Mouse (Mus musculus): ENCODE results near the gene Acap1. TPM values are rescaled to one million over a fixed set of nuclear protein-coding genes. Genes with fewer than 3 reads are reported as not detected.

Acap1 gene
- polyA plus RNA-seq (2014; fragmentation: Nextera tagmentation; extraction: Ambion mirVana) = 8.6 and 8.7 TPM in 2 replicates

GRCm38 (mm10) chr11:69895291-69895690 lies at the start of gene Acap1:
Acap1 (minus strand) TSS chr11:69895539.
- Histone ChIP-seq H3K27me3 (replicated peaks; ENCODE audit: control insufficient read depth, insufficient read depth, low read length) (no peaks in the 10 kb centered on the region), H3K4me2 (peak within 1 kb of the TSS; percentile 45), H3K9ac (ENCODE audit: low read depth, low read length) (no peak within 1 kb of the TSS), H3K27ac (ENCODE audit: low read depth, low read length) (0 out of 2 replicates have a peak within 1 kb of the TSS, but pooled peaks have one; percentile 13), H3K4me1 (replicated peaks; ENCODE audit: control insufficient read depth, insufficient read depth, low read length) (peaks cover 25% of the 10 kb centered on the region), H3K36me3 (ENCODE audit: control insufficient read depth, insufficient read depth, low read length) (no peaks in the 10 kb centered on the region), H3K4me3 (ENCODE audit: low read depth, low read length) (peak within 1 kb of the TSS; percentile 27), H3K9me3 (ENCODE audit: control insufficient read depth, low read length) (no peaks in the 10 kb centered on the region)
- ATAC-seq (replicated peaks; ENCODE audit: low FRiP score) (peak; percentile 75), DNase-seq (ENCODE audit: low spot score) (no peak)
- 46% methylated on average over 4 of the region's 4 CpGs for WGBS

- no peak overlapping the region for H3K9ac ChIP-seq (ENCODE audit: low read depth, low read length)
- ATAC-seq (replicated peaks; ENCODE audit: low FRiP score) = no peak
- H3K4me3 ChIP-seq (ENCODE audit: low read depth, low read length) = no peak overlapping the region
- H3K27ac ChIP-seq (ENCODE audit: low read depth, low read length) = no peak overlapping the region
- DNase-seq (ENCODE audit: low spot score) = no peak
- 78% methylated on average over 4 of the region's 4 CpGs for WGBS
- no peak overlapping the region for H3K4me2 ChIP-seq
- peaks cover 63% of the 10 kb centered on the region for H3K27me3 ChIP-seq (replicated peaks; ENCODE audit: control insufficient read depth, insufficient read depth, low read length)
- H3K36me3 ChIP-seq (ENCODE audit: control insufficient read depth, insufficient read depth, low read length) = 0 out of 2 replicates have a peak, but pooled peaks cover 2% of the 10 kb centered on the region
- H3K4me1 ChIP-seq (replicated peaks; ENCODE audit: control insufficient read depth, insufficient read depth, low read length) = peaks cover 8% of the 10 kb centered on the region
- no peaks in the 10 kb centered on the region for H3K9me3 ChIP-seq (ENCODE audit: control insufficient read depth, low read length)
These were observed 45.6 kb upstream of the Acap1 start for GRCm38 (mm10) chr11:69940962-69941361.

- Histone ChIP-seq H3K27me3 (replicated peaks; ENCODE audit: control insufficient read depth, insufficient read depth, low read length) (peaks cover 71% of the 10 kb centered on the region), H3K36me3 (ENCODE audit: control insufficient read depth, insufficient read depth, low read length) (0 out of 2 replicates have a peak, but pooled peaks cover 2% of the 10 kb centered on the region), H3K9ac (ENCODE audit: low read depth, low read length) (no peak overlapping the region), H3K4me1 (replicated peaks; ENCODE audit: control insufficient read depth, insufficient read depth, low read length) (peaks cover 14% of the 10 kb centered on the region), H3K4me2 (no peak overlapping the region), H3K27ac (ENCODE audit: low read depth, low read length) (no peak overlapping the region), H3K9me3 (ENCODE audit: control insufficient read depth, low read length) (no peaks in the 10 kb centered on the region), H3K4me3 (ENCODE audit: low read depth, low read length) (no peak overlapping the region)
- no peak for ATAC-seq (replicated peaks; ENCODE audit: low FRiP score)
- no peak for DNase-seq (ENCODE audit: low spot score)
- 92% methylated on average over 17 of the region's 17 CpGs for WGBS
These were observed 44.4 kb upstream of the Acap1 start for GRCm38 (mm10) chr11:69939731-69940130.

DNA sequence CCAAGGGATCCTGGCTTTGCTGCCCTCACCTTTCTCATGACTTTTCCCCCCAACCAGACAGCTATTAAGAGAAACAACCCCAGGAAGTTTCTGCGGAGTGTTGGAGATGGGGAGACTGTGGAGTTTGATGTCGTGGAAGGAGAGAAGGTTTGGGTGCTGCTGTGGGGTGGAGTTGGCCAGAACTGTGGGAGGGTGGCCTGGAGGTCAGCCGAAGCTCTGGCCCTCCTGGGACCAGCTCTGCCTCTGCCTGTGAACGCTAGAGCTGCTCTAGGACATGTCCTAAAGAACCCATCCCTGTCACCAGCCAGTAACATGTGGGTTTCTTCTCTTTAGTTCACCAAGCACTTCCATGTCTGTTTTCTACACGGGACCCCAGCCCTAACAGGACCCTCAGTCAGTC lies 43.8 kb upstream of the Acap1 start:
- H3K27ac ChIP-seq (ENCODE audit: low read depth, low read length) = no peak overlapping the region
- peaks cover 17% of the 10 kb centered on the region for H3K4me1 ChIP-seq (replicated peaks; ENCODE audit: control insufficient read depth, insufficient read depth, low read length)
- ATAC-seq (replicated peaks; ENCODE audit: low FRiP score) (no peak), DNase-seq (ENCODE audit: low spot score) (no peak)
- no peak overlapping the region for H3K4me3 ChIP-seq (ENCODE audit: low read depth, low read length)
- H3K9ac ChIP-seq (ENCODE audit: low read depth, low read length) = no peak overlapping the region
- H3K4me2 ChIP-seq = no peak overlapping the region
- peaks cover 71% of the 10 kb centered on the region for H3K27me3 ChIP-seq (replicated peaks; ENCODE audit: control insufficient read depth, insufficient read depth, low read length)
- 58% methylated on average over 5 of the region's 5 CpGs for WGBS
- H3K9me3 ChIP-seq (ENCODE audit: control insufficient read depth, low read length) = no peaks in the 10 kb centered on the region
- no peaks in the 10 kb centered on the region for H3K36me3 ChIP-seq (ENCODE audit: control insufficient read depth, insufficient read depth, low read length)

DNA sequence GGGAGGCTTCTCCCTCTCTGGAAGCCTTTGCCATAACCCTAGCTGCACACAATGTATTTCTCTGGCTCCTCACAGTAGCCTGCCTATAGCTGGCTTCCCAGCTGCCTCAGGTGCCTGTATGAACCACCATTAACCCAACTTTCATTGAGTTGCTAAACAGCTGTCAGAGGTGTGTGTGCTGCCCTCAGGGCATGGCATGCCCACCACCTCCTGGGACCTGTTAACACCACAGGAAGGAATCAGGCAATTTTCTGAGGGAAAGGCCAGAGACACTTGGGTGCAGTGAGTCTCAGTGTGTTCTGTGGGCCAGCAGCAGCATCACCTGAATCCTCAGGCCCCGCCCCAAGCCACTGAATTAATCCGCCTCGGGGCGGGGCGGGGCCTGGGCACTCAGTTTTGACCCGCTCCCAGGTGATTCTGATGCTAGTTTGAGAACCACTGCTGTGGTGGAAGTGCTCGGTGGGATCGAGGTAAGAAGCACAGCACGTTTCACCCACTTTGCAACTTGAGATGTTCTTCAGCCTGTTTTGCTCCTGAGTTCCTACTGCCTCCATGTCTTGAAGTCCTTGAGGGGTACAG lies 43.2 kb upstream of the Acap1 start:
- Histone ChIP-seq H3K27ac (ENCODE audit: low read depth, low read length) (no peak overlapping the region), H3K27me3 (replicated peaks; ENCODE audit: control insufficient read depth, insufficient read depth, low read length) (peaks cover 71% of the 10 kb centered on the region), H3K4me1 (replicated peaks; ENCODE audit: control insufficient read depth, insufficient read depth, low read length) (peaks cover 17% of the 10 kb centered on the region), H3K4me3 (ENCODE audit: low read depth, low read length) (no peak overlapping the region), H3K36me3 (ENCODE audit: control insufficient read depth, insufficient read depth, low read length) (no peaks in the 10 kb centered on the region), H3K9ac (ENCODE audit: low read depth, low read length) (no peak overlapping the region), H3K9me3 (ENCODE audit: control insufficient read depth, low read length) (no peaks in the 10 kb centered on the region), H3K4me2 (no peak overlapping the region)
- WGBS = 34% methylated on average over 9 of the region's 9 CpGs
- DNase-seq (ENCODE audit: low spot score) (no peak), ATAC-seq (replicated peaks; ENCODE audit: low FRiP score) (no peak)

- ATAC-seq (replicated peaks; ENCODE audit: low FRiP score) = no peak
- H3K4me2 ChIP-seq = no peak overlapping the region
- peaks cover 17% of the 10 kb centered on the region for H3K4me1 ChIP-seq (replicated peaks; ENCODE audit: control insufficient read depth, insufficient read depth, low read length)
- H3K27ac ChIP-seq (ENCODE audit: low read depth, low read length) = no peak overlapping the region
- WGBS = 64% methylated on average over 5 of the region's 5 CpGs
- H3K4me3 ChIP-seq (ENCODE audit: low read depth, low read length) = no peak overlapping the region
- no peaks in the 10 kb centered on the region for H3K9me3 ChIP-seq (ENCODE audit: control insufficient read depth, low read length)
- no peak for DNase-seq (ENCODE audit: low spot score)
- H3K9ac ChIP-seq (ENCODE audit: low read depth, low read length) = no peak overlapping the region
- no peaks in the 10 kb centered on the region for H3K36me3 ChIP-seq (ENCODE audit: control insufficient read depth, insufficient read depth, low read length)
- peaks cover 66% of the 10 kb centered on the region for H3K27me3 ChIP-seq (replicated peaks; ENCODE audit: control insufficient read depth, insufficient read depth, low read length)
These were observed 42.5 kb upstream of the Acap1 start for GRCm38 (mm10) chr11:69937834-69938233.

- Histone ChIP-seq H3K36me3 (ENCODE audit: control insufficient read depth, insufficient read depth, low read length) (no peaks in the 10 kb centered on the region), H3K9me3 (ENCODE audit: control insufficient read depth, low read length) (no peaks in the 10 kb centered on the region), H3K27ac (ENCODE audit: low read depth, low read length) (no peak overlapping the region), H3K4me2 (no peak overlapping the region), H3K9ac (ENCODE audit: low read depth, low read length) (no peak overlapping the region), H3K27me3 (replicated peaks; ENCODE audit: control insufficient read depth, insufficient read depth, low read length) (peaks cover 63% of the 10 kb centered on the region), H3K4me3 (ENCODE audit: low read depth, low read length) (no peak overlapping the region), H3K4me1 (replicated peaks; ENCODE audit: control insufficient read depth, insufficient read depth, low read length) (peaks cover 19% of the 10 kb centered on the region)
- ATAC-seq (replicated peaks; ENCODE audit: low FRiP score) = no peak
- no peak for DNase-seq (ENCODE audit: low spot score)
- WGBS = 33% methylated on average over 4 of the region's 4 CpGs
These were observed 42.0 kb upstream of the Acap1 start for GRCm38 (mm10) chr11:69937385-69937784.

DNA sequence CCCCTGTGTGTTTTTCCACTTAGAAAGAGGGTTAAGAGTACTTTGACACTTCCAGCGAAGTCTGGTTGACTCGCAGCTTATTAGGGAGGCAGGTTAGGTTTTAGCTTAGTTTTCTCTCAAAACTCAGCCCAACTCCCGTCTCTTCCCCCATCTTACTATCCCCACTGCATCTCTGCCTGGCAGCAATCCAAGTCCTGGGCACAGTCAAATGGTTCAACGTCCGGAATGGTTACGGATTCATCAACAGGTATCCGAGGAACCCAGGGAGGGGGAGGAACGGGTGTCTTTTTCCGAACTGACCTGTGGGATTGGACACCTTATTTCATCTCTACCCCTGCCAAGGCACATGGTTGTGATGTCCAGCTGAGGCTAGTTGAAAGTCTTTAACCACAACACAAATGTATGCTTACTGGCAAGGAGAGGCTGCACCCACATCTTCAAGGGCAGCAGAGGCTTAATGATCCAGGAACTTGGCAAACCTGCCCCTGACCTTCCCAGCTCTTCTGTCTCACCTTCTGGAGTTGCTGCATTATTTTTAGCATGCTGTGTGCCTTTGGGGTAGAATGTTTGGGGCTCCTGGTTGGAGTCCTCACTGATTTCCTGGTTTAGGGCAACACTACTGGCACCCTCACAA lies 41.5 kb upstream of the Acap1 start:
- no peak for ATAC-seq (replicated peaks; ENCODE audit: low FRiP score)
- Histone ChIP-seq H3K9ac (ENCODE audit: low read depth, low read length) (no peak overlapping the region), H3K4me2 (peak overlapping the region; percentile 90), H3K4me3 (ENCODE audit: low read depth, low read length) (peak overlapping the region; percentile 43; the same call in 1 of the 2 replicates), H3K27me3 (replicated peaks; ENCODE audit: control insufficient read depth, insufficient read depth, low read length) (peaks cover 63% of the 10 kb centered on the region), H3K27ac (ENCODE audit: low read depth, low read length) (no peak overlapping the region), H3K36me3 (ENCODE audit: control insufficient read depth, insufficient read depth, low read length) (no peaks in the 10 kb centered on the region), H3K9me3 (ENCODE audit: control insufficient read depth, low read length) (no peaks in the 10 kb centered on the region), H3K4me1 (replicated peaks; ENCODE audit: control insufficient read depth, insufficient read depth, low read length) (peaks cover 19% of the 10 kb centered on the region)
- whole genome bisulfite sequencing = 45% methylated on average over 9 of the region's 9 CpGs
- DNase-seq (ENCODE audit: low spot score) = no peak

DNA sequence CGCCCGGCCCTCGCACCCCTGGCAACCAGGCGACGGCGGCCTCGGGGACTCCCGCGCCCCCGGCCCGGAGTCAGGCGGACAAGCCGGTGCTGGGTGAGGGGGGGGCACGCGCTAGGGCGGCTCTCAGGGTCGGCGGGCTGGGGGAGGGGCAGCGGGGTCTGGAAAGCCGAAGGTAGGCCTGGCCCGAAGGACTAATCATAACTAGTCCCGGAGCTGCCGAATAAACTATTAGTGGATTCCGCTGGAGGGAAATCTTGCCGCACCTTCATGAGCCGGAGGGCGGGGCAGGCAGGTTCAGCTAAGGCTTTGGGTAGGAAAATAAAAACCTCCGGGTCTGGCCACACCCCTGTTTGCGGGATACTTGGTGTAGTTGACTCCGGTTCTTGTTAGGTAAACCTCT lies 40.8 kb upstream of the Acap1 start:
- DNase-seq (ENCODE audit: low spot score) = no peak
- Histone ChIP-seq H3K9ac (ENCODE audit: low read depth, low read length) (peak overlapping the region; percentile 4), H3K4me2 (peak overlapping the region; percentile 90)

More for the DNA sequence above, 40.8 kb upstream of the Acap1 start:
- Histone ChIP-seq H3K4me1 (replicated peaks; ENCODE audit: control insufficient read depth, insufficient read depth, low read length) (peaks cover 19% of the 10 kb centered on the region), H3K9me3 (ENCODE audit: control insufficient read depth, low read length) (no peaks in the 10 kb centered on the region), H3K27me3 (replicated peaks; ENCODE audit: control insufficient read depth, insufficient read depth, low read length) (peaks cover 63% of the 10 kb centered on the region), H3K36me3 (ENCODE audit: control insufficient read depth, insufficient read depth, low read length) (no peaks in the 10 kb centered on the region), H3K4me3 (ENCODE audit: low read depth, low read length) (peak overlapping the region; percentile 43), H3K27ac (ENCODE audit: low read depth, low read length) (no peak overlapping the region)
- 4% methylated on average over 30 of the region's 30 CpGs for WGBS
- ATAC-seq (replicated peaks; ENCODE audit: low FRiP score) = no peak

All from liver, embryonic 11.5 days (tissue).